Mouse (Mus musculus) CH12.LX (cell line): ENCODE results near the gene Pxt1. TPM values are rescaled to one million over a fixed set of nuclear protein-coding genes. Genes with fewer than 3 reads are reported as not detected.
A peak's percentile ranks its signal among the peaks of the same experiment; 100 is the strongest.

ENCODE experiments used
- DNase-seq: peaks from one replicate; pipeline ENCODE4 v3.0.0-alpha.2; 2013; ENCODE audit errors: extremely low read depth
- H3K27ac ChIP-seq: 2 replicates; pipeline ENCODE4 v1.5.1; 2012; ENCODE audit warnings: low read depth, mild to moderate bottlenecking, control low read depth, moderate library complexity; ENCODE audit not compliant: insufficient read depth
- H3K27me3 ChIP-seq: replicated peaks from 2 replicates; pipeline ENCODE3; 2012; ENCODE audit warnings: inconsistent platforms
- H3K36me3 ChIP-seq, 2 experiments: replicated peaks in 1 of 2; 2 replicates each; pipeline versions ENCODE3 to v1.6.1; 2012; ENCODE audit warnings: inconsistent platforms in 1 of 2, low read length in 1 of 2, mild to moderate bottlenecking in 1 of 2, mixed read lengths in 1 of 2, moderate library complexity in 1 of 2; ENCODE audit not compliant: control insufficient read depth in 1 of 2, insufficient read depth in 1 of 2
- H3K4me1 ChIP-seq, 2 experiments: 2 replicates each; pipeline ENCODE4 v1.6.1; 2012; ENCODE audit warnings: inconsistent platforms in 1 of 2, moderate library complexity in 1 of 2; ENCODE audit not compliant: insufficient read depth in 2 of 2, control insufficient read depth in 1 of 2
- H3K4me2 ChIP-seq: 2 replicates; pipeline ENCODE4 v1.6.1; 2012; ENCODE audit warnings: low read depth, mild to moderate bottlenecking, control low read depth; ENCODE audit not compliant: poor library complexity, insufficient read depth, severe bottlenecking
- H3K4me3 ChIP-seq, 3 experiments: fragments of 150-350 bp in 1 of 3; sonication (generic) in 1 of 3; replicated peaks in 1 of 3; 2 replicates each; pipeline versions ENCODE3 to v1.5.1; 2011 to 2012; ENCODE audit warnings: low read depth in 2 of 3, low read length in 2 of 3, mild to moderate bottlenecking in 2 of 3, moderate library complexity in 2 of 3, control low read depth in 1 of 3, improper control_type of control experiment in 1 of 3, inconsistent platforms in 1 of 3, mixed read lengths in 1 of 3; ENCODE audit not compliant: poor library complexity in 1 of 3
- H3K79me2 ChIP-seq: replicated peaks from 2 replicates; pipeline ENCODE4 v1.6.1; 2012; ENCODE audit warnings: mild to moderate bottlenecking, moderate library complexity; ENCODE audit not compliant: control insufficient read depth, poor library complexity, insufficient read depth, severe bottlenecking; ENCODE audit errors: extremely low read depth
- H3K9ac ChIP-seq: 2 replicates; pipeline ENCODE4 v1.6.1; 2012; ENCODE audit warnings: low read depth, mild to moderate bottlenecking, control low read depth, moderate library complexity; ENCODE audit not compliant: insufficient read depth
- H3K9me3 ChIP-seq: replicated peaks from 2 replicates; pipeline ENCODE3; 2012; ENCODE audit warnings: low read length, inconsistent platforms, mixed read lengths
- BHLHE40 ChIP-seq: IDR thresholded peaks from 2 replicates; pipeline ENCODE4 v1.6.1; 2011; ENCODE audit warnings: mild to moderate bottlenecking, low read depth, low read length, improper control_type of control experiment
- EP300 ChIP-seq: IDR thresholded peaks from 2 replicates; pipeline ENCODE4 v1.6.1; 2011; ENCODE audit warnings: low read length, improper control_type of control experiment
- HCFC1 ChIP-seq: IDR thresholded peaks from 2 replicates; pipeline ENCODE4 v1.6.1; 2012; ENCODE audit warnings: low read depth, mild to moderate bottlenecking, inconsistent platforms, low read length, improper control_type of control experiment
- IRF4 ChIP-seq: IDR thresholded peaks from 2 replicates; pipeline ENCODE4 v1.6.1; 2014; ENCODE audit warnings: low read depth, mild to moderate bottlenecking, inconsistent platforms, low read length, improper control_type of control experiment
- JUND ChIP-seq: conservative IDR thresholded peaks from 2 replicates; pipeline ENCODE4 v1.6.1; 2011; ENCODE audit warnings: low read depth, low read length, improper control_type of control experiment
- MEF2A ChIP-seq: IDR thresholded peaks from 2 replicates; pipeline ENCODE4 v1.6.1; 2014; ENCODE audit warnings: low read depth, mild to moderate bottlenecking, inconsistent platforms, low read length, improper control_type of control experiment, borderline replicate concordance
- MYC ChIP-seq: IDR thresholded peaks from 2 replicates; pipeline ENCODE4 v1.6.1; 2011; ENCODE audit warnings: low read depth, mild to moderate bottlenecking, improper control_type of control experiment, low read length
- NRF1 ChIP-seq: IDR thresholded peaks from 2 replicates; pipeline ENCODE4 v1.6.1; 2014; ENCODE audit warnings: low read depth, mild to moderate bottlenecking, inconsistent platforms, low read length, improper control_type of control experiment, moderate library complexity
- POLR2A ChIP-seq: IDR thresholded peaks from 2 replicates; pipeline ENCODE4 v1.6.1; 2011; ENCODE audit warnings: low read depth, mild to moderate bottlenecking, improper control_type of control experiment, low read length
- RAD21 ChIP-seq: IDR thresholded peaks from 2 replicates; pipeline ENCODE4 v1.6.1; 2011; ENCODE audit warnings: low read depth, mild to moderate bottlenecking, low read length, improper control_type of control experiment, moderate library complexity
- SIN3A ChIP-seq: IDR thresholded peaks from 2 replicates; pipeline ENCODE4 v1.6.1; 2012; ENCODE audit warnings: low read length, improper control_type of control experiment, inconsistent platforms
- dilution Hi-C: fragments of 300-500 bp; cut with MboI; formaldehyde crosslinking; loops from 2 replicates; pipeline ENCODE4 v1.14.3; 2020; ENCODE audit warnings: low sequenced_read_pairs; ENCODE audit not compliant: extremely low pct_unique_long_range_greater_than_20kb, extremely low pct_ligation_motif_present
- in situ Hi-C: fragments of 300-500 bp; cut with MboI; formaldehyde crosslinking; loops from 3 replicates; pipeline ENCODE4 v1.14.3; 2019; ENCODE audit warnings: low sequenced_read_pairs, low pct_ligation_motif_present, low pct_unique_long_range_greater_than_20kb, mixed read lengths
- polyA plus RNA-seq: library from polyadenylated mRNA; unstranded; fragments of >175 nt; gene quantifications from 2 replicates; pipeline ENCODE4 v1.2.1, GENCODE M21; 2012; ENCODE audit warnings: low read depth; ENCODE audit not compliant: insufficient read length
- total RNA-seq, 2 experiments: library from RNA; depleted of rRNA; stranded (reverse); fragments of 300-350 nt in 1 of 2; fragments of >200 nt in 1 of 2; gene quantifications; 2 replicates each; pipeline ENCODE4 v1.2.3; 2012 to 2014

The Pxt1 gene
- total and polyA plus RNA-seq, 3 experiments, result not detected

DNA sequence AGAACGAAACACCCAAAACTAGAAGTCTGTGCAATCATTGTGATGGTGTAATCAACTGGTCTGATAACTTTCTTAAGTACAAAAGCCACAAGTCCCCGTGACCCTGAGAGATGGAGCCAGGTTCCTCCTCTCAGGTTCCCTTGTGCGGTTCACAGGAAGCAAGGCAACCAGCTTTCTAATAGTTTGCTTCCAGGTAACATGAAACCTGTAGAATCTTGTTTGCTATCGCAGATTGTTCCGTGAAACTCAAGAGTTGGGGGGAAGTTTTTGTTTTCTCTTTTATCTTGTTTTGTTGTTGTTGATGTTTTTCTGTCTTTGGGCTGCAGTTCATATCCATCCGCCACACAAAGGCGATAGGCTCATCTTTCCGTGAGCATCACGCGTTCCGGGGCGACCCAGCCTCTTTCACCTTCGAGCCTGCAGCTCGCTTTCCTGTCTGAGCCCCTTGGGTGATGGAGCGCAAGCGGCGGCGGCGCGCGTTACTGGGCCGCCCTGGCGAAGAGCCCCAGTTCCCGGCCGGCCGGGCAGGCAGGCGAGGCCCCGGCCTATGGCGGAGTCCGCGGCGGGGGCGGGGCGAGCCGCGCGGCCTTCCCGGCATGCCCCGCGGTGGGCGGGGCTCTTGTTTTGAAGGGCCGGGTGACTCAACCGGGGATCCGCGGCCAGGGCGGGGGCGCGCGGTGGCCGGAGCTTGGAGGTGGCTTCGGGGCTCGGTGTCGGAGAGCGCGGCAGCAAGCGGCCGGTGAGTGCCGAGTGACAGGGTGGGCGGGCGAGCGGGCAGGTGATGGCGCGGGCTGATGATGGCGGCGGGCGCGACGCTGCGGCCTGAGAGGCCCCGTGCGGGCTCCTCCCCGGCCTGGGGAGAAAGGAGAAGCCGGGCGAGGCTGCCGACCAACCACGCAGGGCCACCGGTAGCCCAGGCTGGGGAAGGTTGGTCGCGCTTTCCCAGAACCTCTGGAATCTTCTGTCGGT, 8.5 kb upstream of the Pxt1 start, which contains the start of gene Kctd20 (continued):
- TF ChIP-seq POLR2A, result peak; percentile 95
- peak; percentile 32; the same call in 1 of the 2 replicates for TF ChIP-seq BHLHE40
- peak; percentile 81 for TF ChIP-seq HCFC1
- TF ChIP-seq RAD21, result no peak
- TF ChIP-seq MYC, result 0 out of 2 replicates have a peak, but pooled peaks have one; percentile 20
- no peak for TF ChIP-seq NRF1

DNA sequence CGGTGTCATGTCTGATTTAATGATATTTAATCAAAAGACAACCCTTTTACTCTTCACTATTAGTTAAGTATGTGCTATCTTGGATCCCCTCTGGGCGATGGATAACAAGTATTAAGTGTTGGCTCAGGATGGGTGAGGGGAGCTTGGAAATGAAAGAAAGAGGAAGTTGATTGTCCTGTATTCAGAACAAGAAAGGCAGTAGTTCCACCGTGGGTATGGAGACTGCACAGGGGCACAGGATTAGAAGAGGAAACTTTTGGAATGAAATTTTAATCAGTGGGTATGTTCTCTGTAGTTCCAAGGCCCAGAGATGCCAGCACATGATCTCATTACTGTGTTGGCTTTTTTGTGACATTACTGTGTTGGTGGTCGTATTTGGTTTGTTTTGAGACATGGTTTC, 7.1 kb upstream of the Pxt1 start:
- dilution Hi-C loops, result no loop called here

DNA sequence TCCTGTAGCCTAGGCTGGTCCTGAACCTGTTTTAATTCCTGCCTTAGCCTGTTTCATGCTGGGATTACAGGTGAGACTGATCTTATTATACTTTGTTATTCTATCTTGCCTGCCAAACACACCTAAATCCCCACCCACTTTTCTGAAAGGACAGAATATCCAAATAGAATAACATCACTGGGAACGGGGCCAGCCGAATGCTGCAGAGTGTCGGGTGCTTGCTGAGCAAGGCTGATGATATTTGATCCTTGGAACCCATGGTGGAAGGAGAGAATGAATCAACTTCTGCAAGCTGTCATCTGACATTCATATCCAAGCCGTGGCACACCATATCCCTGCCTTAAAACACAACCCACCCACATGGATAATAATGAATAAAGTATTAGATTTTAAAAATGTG, 5.0 kb upstream of the Pxt1 start:
- no peak for TF ChIP-seq JUND
- TF ChIP-seq MEF2A, result no peak
- no peak for TF ChIP-seq SIN3A
- H3K36me3 ChIP-seq, result no peaks in the 10 kb centered on the region
- no peak overlapping the region for H3K27ac ChIP-seq
- H3K27me3 ChIP-seq, result no peaks in the 10 kb centered on the region
- H3K9ac ChIP-seq, result no peak overlapping the region
- peaks cover 11% of the 10 kb centered on the region for H3K79me2 ChIP-seq
- peaks cover 6% of the 10 kb centered on the region for H3K9me3 ChIP-seq
- H3K4me1 ChIP-seq, result peaks cover 7 to 20% of the 10 kb centered on the region in 2 experiments; a peak in 3 of 4 replicates
- H3K4me3 ChIP-seq, result no peak overlapping the region
- in situ Hi-C loops (no loop called here), dilution Hi-C loops (no loop called here)
- no peak for DNase-seq
- no peak overlapping the region for H3K4me2 ChIP-seq

More for the DNA sequence above, 7.1 kb upstream of the Pxt1 start:
- no peak overlapping the region for H3K4me3 ChIP-seq
- H3K9ac ChIP-seq, result peak overlapping the region; percentile 95
- peaks cover 0 to 8% of the 10 kb centered on the region in 2 experiments for H3K36me3 ChIP-seq
- TF ChIP-seq IRF4, result peak; percentile 68
- peak; percentile 72 for TF ChIP-seq EP300
- TF ChIP-seq BHLHE40, result no peak
- H3K79me2 ChIP-seq, result peaks cover 32% of the 10 kb centered on the region
- peaks cover 15 to 33% of the 10 kb centered on the region in 2 experiments for H3K4me1 ChIP-seq
- H3K9me3 ChIP-seq, result peaks cover 10% of the 10 kb centered on the region
- no peak overlapping the region for H3K27ac ChIP-seq
- in situ Hi-C loops, result no loop called here
- DNase-seq, result no peak
- H3K27me3 ChIP-seq, result no peaks in the 10 kb centered on the region
- peak overlapping the region; percentile 87; the same call in 1 of the 2 replicates for H3K4me2 ChIP-seq
